Mouse (Mus musculus): ENCODE data around the gene Slc32a1. TPM values are rescaled to one million over a fixed set of nuclear protein-coding genes. Genes with fewer than 3 reads are reported as not detected.

The Slc32a1 gene
- polyA plus RNA-seq (2012): 0.11 and 0.46 TPM in 2 replicates

DNA sequence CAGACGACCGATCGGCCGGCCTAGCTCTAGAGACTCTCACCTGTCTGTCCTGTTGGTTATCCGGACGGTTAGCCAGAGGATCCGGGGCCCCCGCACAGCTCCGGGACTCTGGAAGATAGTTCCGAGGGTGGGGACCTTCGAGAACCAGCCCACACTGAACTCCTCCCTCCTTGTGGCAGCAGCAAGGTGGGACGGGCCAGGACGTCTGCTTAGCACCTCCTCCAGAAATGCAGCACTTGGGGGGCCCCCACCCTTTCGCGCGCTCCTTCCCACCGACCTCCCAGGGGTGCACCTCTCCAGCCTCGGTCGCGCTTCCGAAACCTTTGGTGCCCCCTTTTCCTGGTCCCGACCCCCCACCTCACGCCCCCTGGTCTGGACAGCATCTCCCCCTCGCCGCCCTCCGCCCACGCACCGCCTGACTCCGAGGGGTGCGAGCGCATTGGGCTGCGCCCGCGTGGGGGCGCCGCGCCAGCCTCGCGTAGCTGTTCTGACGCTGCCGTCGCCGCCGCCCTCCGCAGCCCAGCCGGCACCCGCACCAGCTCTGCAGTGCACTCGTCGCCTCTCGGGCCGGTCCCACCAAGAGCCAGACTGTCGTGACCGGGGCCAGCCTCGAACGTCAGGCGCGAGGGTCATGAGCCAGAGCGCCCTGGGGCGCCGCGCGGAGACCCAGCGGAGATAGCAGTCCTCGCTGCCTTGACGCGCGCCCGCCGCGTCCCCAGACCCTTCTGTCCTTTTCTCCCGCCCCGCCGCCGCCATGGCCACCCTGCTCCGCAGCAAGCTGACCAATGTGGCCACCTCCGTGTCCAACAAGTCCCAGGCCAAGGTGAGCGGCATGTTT is at the start of gene Slc32a1:
Gene Slc32a1, plus strand, starts transcription at position 280 of the 838 bp plus-strand sequence.

DNA sequence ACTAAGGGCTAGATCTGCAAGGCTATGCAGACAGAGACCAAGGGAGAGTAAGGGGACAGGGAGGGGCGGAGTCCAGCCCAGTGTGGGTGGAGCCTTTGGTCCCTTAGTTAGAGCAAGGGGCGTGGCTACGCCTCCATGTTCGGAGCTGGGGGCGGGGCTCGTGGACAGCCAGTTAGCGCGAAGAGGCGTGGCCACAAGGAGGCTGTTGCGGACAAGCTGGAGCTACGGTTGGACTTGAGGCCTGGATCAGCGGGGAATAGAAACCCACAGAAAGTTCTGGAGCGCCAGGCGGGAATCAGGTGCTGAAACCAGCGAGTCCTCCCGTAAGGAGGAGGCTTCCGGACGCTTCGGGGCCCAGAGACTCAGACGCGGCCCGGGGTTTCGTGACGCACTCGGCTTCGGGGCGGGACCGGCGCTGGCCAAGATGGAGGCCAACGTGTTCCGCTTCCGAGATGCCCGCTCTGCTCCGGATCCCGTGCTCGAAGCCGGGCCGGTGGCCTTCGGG is 14.2 kb downstream of the Slc32a1 start, which contains the start of gene Actr5:
Gene Actr5, plus strand, starts transcription at position 171 of the 505 bp plus-strand sequence.

DNA sequence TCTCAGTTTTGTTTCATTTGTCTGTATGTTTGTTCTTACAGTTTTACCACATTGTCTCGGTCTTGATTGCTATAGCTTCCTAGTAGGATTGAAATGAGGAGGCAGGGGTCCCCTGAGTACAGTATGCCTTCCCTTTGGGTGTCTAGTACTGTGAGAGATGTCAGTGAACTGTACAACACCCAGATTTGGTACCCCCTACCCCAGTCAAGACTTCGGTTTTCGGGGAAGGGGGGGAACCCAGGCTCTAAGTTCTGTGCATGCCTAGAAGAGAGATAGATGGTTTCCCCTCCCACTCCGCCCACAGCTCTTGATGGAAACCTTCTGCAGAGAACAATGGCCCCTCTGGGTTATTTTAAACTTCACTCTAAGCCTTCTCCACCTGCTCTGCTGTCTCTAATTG is 54.5 kb downstream of the Slc32a1 start, which contains the start of gene Ppp1r16b:
Gene Ppp1r16b, plus strand, starts transcription at position 301 of the 400 bp plus-strand sequence.

Other genes starting within 250 kb of the Slc32a1 start
- gene Snhg11, start 235.1 kb upstream of the Slc32a1 start, polyA plus RNA-seq (2012): 0.11 and 0.17 TPM in 2 replicates
- gene Ralgapb, start 200.9 kb upstream of the Slc32a1 start, polyA plus RNA-seq (2012): 2.5 and 2.9 TPM in 2 replicates
- gene Adig, start 108.2 kb upstream of the Slc32a1 start, polyA plus RNA-seq (2012): 0.16 TPM in 1 of 2 replicates, not detected in the other
- gene Arhgap40, start 98.0 kb upstream of the Slc32a1 start, polyA plus RNA-seq (2012): 0.17 TPM in 1 of 2 replicates, not detected in the other
- gene Actr5, start 14.1 kb downstream of the Slc32a1 start, polyA plus RNA-seq (2012): 14.9 and 16.9 TPM in 2 replicates
- 1.1 TPM in 2 replicates for gene Ppp1r16b, start 54.6 kb downstream of the Slc32a1 start, polyA plus RNA-seq (2012)
- 4.7 and 6.7 TPM in 2 replicates for gene Fam83d, start 157.3 kb downstream of the Slc32a1 start, polyA plus RNA-seq (2012)
- gene Dhx35, start 184.0 kb downstream of the Slc32a1 start, polyA plus RNA-seq (2012): 5.3 and 6.8 TPM in 2 replicates

All from megakaryocyte-erythroid progenitor cell, adult 5 weeks (primary cell).